Mouse (Mus musculus) liver (tissue): ENCODE results near the gene Odf2.

ENCODE experiments used
- DNase-seq: peaks from one replicate; pipeline ENCODE4 v3.0.0-alpha.2; 2020; ENCODE audit warnings: mixed read lengths

Gene Odf2

GRCm38 (mm10) chr2:29940073-29940472 lies 51.1 kb downstream of the Odf2 start:
- no peak for DNase-seq

GRCm38 (mm10) chr2:29940826-29941225 lies 51.8 kb downstream of the Odf2 start:
- no peak for DNase-seq

DNA sequence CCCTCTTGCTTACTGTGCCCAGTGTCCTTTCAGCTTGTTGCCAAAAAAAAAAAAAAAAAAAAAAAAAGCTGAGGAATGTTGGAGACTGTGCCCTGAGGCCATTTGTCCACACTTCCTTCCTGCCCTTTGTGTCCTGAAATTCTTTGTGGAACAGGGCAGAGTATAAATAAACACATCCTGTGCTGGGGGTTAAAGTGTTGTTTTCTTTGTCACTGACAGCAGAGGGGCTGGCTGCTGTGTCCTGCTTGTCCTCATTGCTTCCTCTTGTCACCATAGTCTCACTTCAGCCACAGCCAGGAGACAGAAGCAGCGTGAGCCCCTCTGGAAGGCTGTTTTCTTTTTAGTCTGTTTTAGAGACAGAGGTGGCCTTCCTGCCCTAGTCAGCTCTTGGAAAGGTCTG lies 55.7 kb downstream of the Odf2 start:
- DNase-seq: no peak

GRCm38 (mm10) chr2:29948896-29949295 lies 59.9 kb downstream of the Odf2 start:
- no peak for DNase-seq

DNA sequence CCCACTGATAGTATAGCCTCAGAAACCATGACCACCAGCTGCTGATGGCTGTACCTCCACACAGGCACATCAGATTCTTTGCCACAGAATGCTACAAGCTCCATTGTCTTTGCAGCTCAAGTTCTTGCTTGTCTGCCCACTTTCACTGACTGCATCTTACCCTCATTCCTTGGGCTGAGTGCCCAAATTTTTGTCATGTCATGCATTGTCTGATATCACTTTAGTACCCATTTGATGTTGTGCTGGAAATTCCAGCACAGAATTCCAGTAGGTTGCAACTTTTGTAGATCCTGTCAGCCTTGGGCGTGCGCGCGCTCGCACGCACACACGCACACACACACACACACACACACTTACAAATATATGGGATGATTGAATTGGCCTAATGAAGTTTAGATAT lies 72.2 kb downstream of the Odf2 start:
- no peak for DNase-seq

GRCm38 (mm10) chr2:29964354-29965249 lies 75.6 kb downstream of the Odf2 start:
- no peak for DNase-seq

DNA sequence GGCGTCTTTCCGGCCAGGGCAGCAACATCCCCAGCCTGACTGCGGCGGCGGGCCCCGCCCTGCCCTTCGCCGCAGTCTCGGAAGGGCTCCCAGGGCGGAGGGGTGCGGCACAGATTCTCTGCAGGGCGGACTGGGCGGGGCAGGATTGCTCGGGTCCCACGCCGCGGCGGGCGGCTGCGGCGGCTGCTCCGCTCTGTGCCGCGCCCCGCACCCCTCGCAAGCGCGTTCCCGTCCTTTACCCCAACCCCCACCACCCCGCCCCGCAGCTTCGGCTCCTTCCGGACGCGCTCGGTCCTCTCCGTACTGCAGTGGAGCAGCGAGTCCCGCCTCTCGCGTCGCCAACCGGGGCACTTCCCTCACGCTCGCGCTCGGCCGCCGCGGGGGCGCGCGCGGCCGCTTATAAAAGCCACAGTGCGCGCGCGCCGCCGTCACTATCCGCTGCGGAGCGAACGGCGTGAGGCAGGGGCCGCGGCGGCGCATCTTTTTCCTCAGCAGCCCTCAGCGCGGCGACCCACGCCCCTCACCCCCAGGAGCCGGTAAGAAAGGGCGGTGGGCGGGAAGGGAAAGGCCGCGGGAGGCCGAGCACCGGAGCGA lies 76.3 kb downstream of the Odf2 start, which contains the start of gene Sptan1:
TSS of gene Sptan1 (plus strand) at position 311 of the 594 bp plus-strand sequence.
- peak; percentile 88 for DNase-seq

GRCm38 (mm10) chr2:29965906-29966305 lies 76.9 kb downstream of the Odf2 start:
- DNase-seq: peak; percentile 15

- no peak for DNase-seq
Measured at GRCm38 (mm10) chr2:29966826-29967225, 77.8 kb downstream of the Odf2 start.

DNA sequence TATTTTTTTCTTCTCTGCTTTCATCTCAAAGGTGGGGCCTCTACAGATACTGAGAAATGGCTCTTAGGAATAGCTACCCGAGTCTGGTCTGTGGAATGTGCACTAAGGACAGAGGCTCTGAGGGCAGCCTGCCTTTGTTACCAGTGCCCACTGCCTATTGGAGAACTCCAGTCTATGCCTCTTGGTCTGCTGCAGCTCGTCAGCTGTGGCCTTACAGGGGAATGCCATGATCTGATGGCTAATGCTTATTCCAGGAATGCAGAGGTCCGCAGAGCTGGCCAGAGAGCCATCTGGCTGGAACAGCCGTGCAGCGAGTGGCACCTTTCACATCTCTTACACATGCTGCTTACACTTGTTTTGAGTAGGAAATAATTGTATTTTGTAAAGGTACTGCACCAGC lies 78.7 kb downstream of the Odf2 start:
- no peak for DNase-seq

GRCm38 (mm10) chr2:29968638-29969037 lies 79.6 kb downstream of the Odf2 start:
- DNase-seq: no peak

DNA sequence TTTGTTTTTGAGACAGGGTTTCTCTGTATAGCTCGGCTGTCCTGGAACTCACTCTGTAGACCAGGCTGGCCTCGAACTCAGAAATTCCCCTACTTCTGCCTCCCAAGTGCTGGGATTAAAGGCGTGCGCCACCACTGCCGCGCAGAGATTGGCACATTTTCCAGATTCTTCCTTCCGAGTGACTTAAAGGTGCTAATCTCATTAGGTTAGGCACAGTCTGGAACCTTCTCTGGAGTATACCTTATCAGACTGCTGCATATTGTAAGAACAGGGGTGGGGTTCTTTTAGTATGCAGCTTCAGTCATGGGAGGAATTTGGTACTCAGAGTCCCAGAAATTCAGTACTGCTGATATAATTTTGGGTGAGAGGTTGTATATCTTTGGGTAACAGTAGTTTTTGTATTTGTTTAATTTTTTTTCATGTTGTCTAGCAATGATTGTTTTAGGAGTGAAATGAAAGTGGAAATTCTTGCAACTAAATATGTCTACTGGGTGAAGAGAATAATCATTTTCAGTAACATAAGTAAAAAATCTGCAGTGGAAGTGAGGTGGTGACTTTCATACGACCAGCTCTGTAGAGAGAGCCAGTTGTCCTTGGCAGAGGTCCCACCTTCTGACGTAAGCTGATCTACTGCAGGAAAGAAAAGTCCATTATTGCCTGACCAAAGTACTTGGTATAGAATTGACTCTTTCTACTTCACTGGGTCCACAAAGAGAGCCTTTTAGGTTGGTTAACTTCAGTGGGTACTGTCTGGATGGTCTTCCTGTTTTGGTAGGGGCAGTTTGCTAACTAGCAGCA lies 83.0 kb downstream of the Odf2 start:
- peak; percentile 19 for DNase-seq

- peak; percentile 11 for DNase-seq
Measured at GRCm38 (mm10) chr2:29973525-29973924, 84.5 kb downstream of the Odf2 start.

GRCm38 (mm10) chr2:29977307-29977706 lies 88.3 kb downstream of the Odf2 start:
- DNase-seq: peak; percentile 23

GRCm38 (mm10) chr2:29980661-29981060 lies 91.6 kb downstream of the Odf2 start:
- DNase-seq: no peak
